Mouse (Mus musculus) lung, adult 2 months (tissue): ENCODE measurements around the gene Itgb2.

Experiments used
- CTCF ChIP-seq: fragments of 200-500 bp; IDR thresholded peaks from 2 replicates; pipeline ENCODE4 v1.5.1; 2011; ENCODE audit warnings: mild to moderate bottlenecking, low read length, control low read depth; ENCODE audit not compliant: insufficient read depth
- POLR2A ChIP-seq: fragments of 200-500 bp; IDR thresholded peaks from 2 replicates; pipeline ENCODE4 v1.6.1; 2011; ENCODE audit warnings: low read depth, mild to moderate bottlenecking, control low read depth, low read length, borderline replicate concordance; ENCODE audit errors: extremely low read depth

GRCm38 (mm10) chr10:77560830-77561229 lies 30.8 kb downstream of the Itgb2 start:
- TF ChIP-seq CTCF (no peak), POLR2A (no peak)
